Mouse (Mus musculus): Measurements from ENCODE around the gene Nudt9. TPM values are rescaled to one million over a fixed set of nuclear protein-coding genes. Genes with fewer than 3 reads are reported as not detected.

Nudt9 gene
- polyA plus RNA-seq, 1 experiment from 2014 or later = 59.3 TPM

GRCm38 (mm10) chr5:104047200-104048105, 1.3 kb downstream of the Nudt9 start:
- peak overlapping the region; percentile 65 for H3K4me2 ChIP-seq (ENCODE audit: low read length)
- peaks cover 17% of the 10 kb centered on the region for H3K36me3 ChIP-seq (ENCODE audit: control insufficient read depth, insufficient read depth, low read length)
- H3K4me1 ChIP-seq (ENCODE audit: control insufficient read depth, insufficient read depth, low read length) = peaks cover 14% of the 10 kb centered on the region
- H3K27me3 ChIP-seq (ENCODE audit: control insufficient read depth, insufficient read depth, low read depth, low read length) = no peaks in the 10 kb centered on the region
- peak overlapping the region; percentile 81 for H3K27ac ChIP-seq (ENCODE audit: low read length)
- peak overlapping the region; percentile 82 for H3K4me3 ChIP-seq (ENCODE audit: low read depth, low read length)
- 13% methylated on average over 19 of the region's 19 CpGs for WGBS
- H3K9ac ChIP-seq (ENCODE audit: low read depth, low read length) = peak overlapping the region; percentile 89
- H3K9me3 ChIP-seq (replicated peaks; ENCODE audit: control insufficient read depth, low read length, poor library complexity, severe bottlenecking) = no peaks in the 10 kb centered on the region; the same call in 1 of the 2 replicates
- ATAC-seq = peak; percentile 33; the same call in 1 of the 2 replicates

DNA sequence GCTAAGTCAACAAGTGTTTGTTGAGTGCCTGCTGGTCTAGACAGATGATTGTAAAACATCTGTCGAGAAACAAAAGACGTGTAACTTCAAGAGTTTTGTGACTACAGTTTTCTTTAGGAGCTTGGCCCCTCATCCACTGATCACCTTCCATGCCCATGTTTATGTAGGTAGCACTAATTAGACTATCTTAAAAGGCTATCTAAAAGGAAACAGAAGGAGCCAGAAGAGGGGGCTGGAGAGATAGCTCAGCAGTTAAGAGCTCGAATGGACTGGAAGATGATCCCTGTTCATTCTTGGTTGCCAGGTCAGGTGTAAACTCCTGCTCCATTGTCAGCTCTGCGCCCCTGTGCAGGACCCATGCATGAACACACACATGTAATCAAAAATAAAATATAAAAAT, 2.0 kb downstream of the Nudt9 start:
- peak overlapping the region; percentile 65 for H3K4me2 ChIP-seq (ENCODE audit: low read length)
- no peaks in the 10 kb centered on the region for H3K27me3 ChIP-seq (ENCODE audit: control insufficient read depth, insufficient read depth, low read depth, low read length)
- H3K27ac ChIP-seq (ENCODE audit: low read length) = no peak overlapping the region
- ATAC-seq = no peak
- peaks cover 17% of the 10 kb centered on the region for H3K36me3 ChIP-seq (ENCODE audit: control insufficient read depth, insufficient read depth, low read length)
- H3K4me1 ChIP-seq (ENCODE audit: control insufficient read depth, insufficient read depth, low read length) = peaks cover 14% of the 10 kb centered on the region
- H3K9ac ChIP-seq (ENCODE audit: low read depth, low read length) = 0 out of 2 replicates have a peak overlapping the region, but pooled peaks have one; percentile 89
- no peaks in the 10 kb centered on the region; the same call in 1 of the 2 replicates for H3K9me3 ChIP-seq (replicated peaks; ENCODE audit: control insufficient read depth, low read length, poor library complexity, severe bottlenecking)
- peak overlapping the region; percentile 82 for H3K4me3 ChIP-seq (ENCODE audit: low read depth, low read length)
- 58% methylated on average over 4 of the region's 4 CpGs for WGBS

DNA sequence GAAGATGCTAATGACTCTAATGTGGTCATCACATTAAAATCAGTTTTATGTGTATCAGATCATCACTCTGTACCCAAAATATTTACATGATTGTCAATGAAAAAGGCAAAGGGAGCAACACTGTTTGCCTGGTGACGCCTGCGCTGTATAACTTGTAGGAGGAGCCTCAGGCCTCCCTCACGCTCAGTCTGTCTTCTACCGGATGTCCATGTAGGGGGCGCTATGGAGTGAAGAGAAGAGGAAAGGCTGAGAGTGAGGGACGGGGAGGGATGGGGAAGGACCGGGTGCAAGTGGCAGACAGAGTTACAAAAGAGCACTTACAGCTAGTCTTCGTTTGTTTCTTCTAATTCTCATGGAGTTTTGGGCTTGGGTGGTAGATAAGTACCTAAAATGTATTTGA, 6.8 kb downstream of the Nudt9 start:
- peaks cover 4% of the 10 kb centered on the region; the same call in 1 of the 2 replicates for H3K4me1 ChIP-seq (ENCODE audit: control insufficient read depth, insufficient read depth, low read length)
- H3K9me3 ChIP-seq (replicated peaks; ENCODE audit: control insufficient read depth, low read length, poor library complexity, severe bottlenecking) = no peaks in the 10 kb centered on the region; the same call in 1 of the 2 replicates
- WGBS = 56% methylated on average over 8 of the region's 8 CpGs
- H3K4me3 ChIP-seq (ENCODE audit: low read depth, low read length) = no peak overlapping the region
- peaks cover 17% of the 10 kb centered on the region for H3K36me3 ChIP-seq (ENCODE audit: control insufficient read depth, insufficient read depth, low read length)
- ATAC-seq = no peak
- H3K4me2 ChIP-seq (ENCODE audit: low read length) = no peak overlapping the region
- H3K9ac ChIP-seq (ENCODE audit: low read depth, low read length) = no peak overlapping the region
- no peak overlapping the region for H3K27ac ChIP-seq (ENCODE audit: low read length)
- H3K27me3 ChIP-seq (ENCODE audit: control insufficient read depth, insufficient read depth, low read depth, low read length) = no peaks in the 10 kb centered on the region

- no peaks in the 10 kb centered on the region for H3K27me3 ChIP-seq (ENCODE audit: control insufficient read depth, insufficient read depth, low read depth, low read length)
- WGBS = 92% methylated on average over 4 of the region's 4 CpGs
- no peak for ATAC-seq
Observed at GRCm38 (mm10) chr5:104054938-104055337, 8.8 kb downstream of the Nudt9 start.

GRCm38 (mm10) chr5:104055816-104056215, 9.7 kb downstream of the Nudt9 start:
- Histone ChIP-seq H3K36me3 (ENCODE audit: control insufficient read depth, insufficient read depth, low read length) (peaks cover 15% of the 10 kb centered on the region), H3K27ac (ENCODE audit: low read length) (no peak overlapping the region), H3K4me3 (ENCODE audit: low read depth, low read length) (no peak overlapping the region), H3K9ac (ENCODE audit: low read depth, low read length) (no peak overlapping the region), H3K4me1 (ENCODE audit: control insufficient read depth, insufficient read depth, low read length) (no peaks in the 10 kb centered on the region), H3K27me3 (ENCODE audit: control insufficient read depth, insufficient read depth, low read depth, low read length) (no peaks in the 10 kb centered on the region), H3K4me2 (ENCODE audit: low read length) (no peak overlapping the region), H3K9me3 (replicated peaks; ENCODE audit: control insufficient read depth, low read length, poor library complexity, severe bottlenecking) (no peaks in the 10 kb centered on the region; the same call in 1 of the 2 replicates)
- 99% methylated on average over 4 of the region's 4 CpGs for WGBS
- no peak for ATAC-seq

More at GRCm38 (mm10) chr5:104054938-104055337, 8.8 kb downstream of the Nudt9 start:
- no peaks in the 10 kb centered on the region for H3K4me1 ChIP-seq (ENCODE audit: control insufficient read depth, insufficient read depth, low read length)
- H3K36me3 ChIP-seq (ENCODE audit: control insufficient read depth, insufficient read depth, low read length) = peaks cover 17% of the 10 kb centered on the region
- no peak overlapping the region for H3K9ac ChIP-seq (ENCODE audit: low read depth, low read length)
- no peak overlapping the region for H3K4me3 ChIP-seq (ENCODE audit: low read depth, low read length)
- H3K9me3 ChIP-seq (replicated peaks; ENCODE audit: control insufficient read depth, low read length, poor library complexity, severe bottlenecking) = no peaks in the 10 kb centered on the region; the same call in 1 of the 2 replicates
- no peak overlapping the region for H3K27ac ChIP-seq (ENCODE audit: low read length)
- H3K4me2 ChIP-seq (ENCODE audit: low read length) = no peak overlapping the region

GRCm38 (mm10) chr5:104056295-104056694, 10.2 kb downstream of the Nudt9 start:
- Histone ChIP-seq H3K4me1 (ENCODE audit: control insufficient read depth, insufficient read depth, low read length) (no peaks in the 10 kb centered on the region), H3K27me3 (ENCODE audit: control insufficient read depth, insufficient read depth, low read depth, low read length) (no peaks in the 10 kb centered on the region), H3K27ac (ENCODE audit: low read length) (no peak overlapping the region), H3K9ac (ENCODE audit: low read depth, low read length) (no peak overlapping the region), H3K36me3 (ENCODE audit: control insufficient read depth, insufficient read depth, low read length) (peaks cover 11% of the 10 kb centered on the region), H3K4me3 (ENCODE audit: low read depth, low read length) (no peak overlapping the region), H3K9me3 (replicated peaks; ENCODE audit: control insufficient read depth, low read length, poor library complexity, severe bottlenecking) (no peaks in the 10 kb centered on the region; the same call in 1 of the 2 replicates), H3K4me2 (ENCODE audit: low read length) (no peak overlapping the region)
- ATAC-seq = no peak
- WGBS = 89% methylated on average over 7 of the region's 7 CpGs

- Histone ChIP-seq H3K27me3 (ENCODE audit: control insufficient read depth, insufficient read depth, low read depth, low read length) (no peaks in the 10 kb centered on the region), H3K27ac (ENCODE audit: low read length) (no peak overlapping the region), H3K36me3 (ENCODE audit: control insufficient read depth, insufficient read depth, low read length) (no peaks in the 10 kb centered on the region; the same call in 1 of the 2 replicates), H3K9ac (ENCODE audit: low read depth, low read length) (no peak overlapping the region), H3K4me1 (ENCODE audit: control insufficient read depth, insufficient read depth, low read length) (no peaks in the 10 kb centered on the region), H3K9me3 (replicated peaks; ENCODE audit: control insufficient read depth, low read length, poor library complexity, severe bottlenecking) (no peaks in the 10 kb centered on the region), H3K4me2 (ENCODE audit: low read length) (no peak overlapping the region), H3K4me3 (ENCODE audit: low read depth, low read length) (no peak overlapping the region)
- no peak for ATAC-seq
- WGBS = 60% methylated on average over 15 of the region's 15 CpGs
Observed at GRCm38 (mm10) chr5:104058021-104058420, 11.9 kb downstream of the Nudt9 start.

DNA sequence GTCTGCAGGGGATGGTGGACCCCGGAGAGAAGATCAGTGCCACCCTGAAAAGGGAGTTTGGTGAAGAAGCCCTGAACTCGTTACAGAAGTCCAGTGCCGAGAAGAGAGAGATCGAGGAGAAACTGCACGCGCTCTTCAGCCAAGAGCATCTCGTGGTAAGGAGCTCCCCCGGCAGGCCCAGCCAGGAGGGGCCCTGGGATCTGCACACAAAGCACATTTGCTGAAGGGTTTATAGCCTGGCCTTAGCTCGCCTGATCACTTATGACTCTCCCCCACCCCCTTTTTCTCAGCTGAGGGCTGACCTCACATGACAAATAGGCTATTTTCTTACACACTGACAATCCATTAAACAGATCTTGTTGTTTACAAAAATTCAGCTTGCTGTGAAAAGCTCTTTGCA, 13.5 kb downstream of the Nudt9 start:
- Histone ChIP-seq H3K27ac (ENCODE audit: low read length) (no peak overlapping the region), H3K4me1 (ENCODE audit: control insufficient read depth, insufficient read depth, low read length) (no peaks in the 10 kb centered on the region), H3K27me3 (ENCODE audit: control insufficient read depth, insufficient read depth, low read depth, low read length) (no peaks in the 10 kb centered on the region), H3K36me3 (ENCODE audit: control insufficient read depth, insufficient read depth, low read length) (peaks cover 3% of the 10 kb centered on the region; the same call in 1 of the 2 replicates), H3K4me3 (ENCODE audit: low read depth, low read length) (no peak overlapping the region), H3K9me3 (replicated peaks; ENCODE audit: control insufficient read depth, low read length, poor library complexity, severe bottlenecking) (no peaks in the 10 kb centered on the region), H3K9ac (ENCODE audit: low read depth, low read length) (no peak overlapping the region), H3K4me2 (ENCODE audit: low read length) (no peak overlapping the region)
- no peak for ATAC-seq
- 88% methylated on average over 9 of the region's 9 CpGs for WGBS

- H3K4me3 ChIP-seq (ENCODE audit: low read depth, low read length) = no peak overlapping the region
- no peaks in the 10 kb centered on the region for H3K27me3 ChIP-seq (ENCODE audit: control insufficient read depth, insufficient read depth, low read depth, low read length)
- H3K4me1 ChIP-seq (ENCODE audit: control insufficient read depth, insufficient read depth, low read length) = no peaks in the 10 kb centered on the region
- no peak overlapping the region for H3K27ac ChIP-seq (ENCODE audit: low read length)
- ATAC-seq = no peak
- no peak overlapping the region for H3K4me2 ChIP-seq (ENCODE audit: low read length)
- H3K9ac ChIP-seq (ENCODE audit: low read depth, low read length) = no peak overlapping the region
- 83% methylated on average over 5 of the region's 5 CpGs for WGBS
- H3K36me3 ChIP-seq (ENCODE audit: control insufficient read depth, insufficient read depth, low read length) = peaks cover 8% of the 10 kb centered on the region; the same call in 1 of the 2 replicates
- no peaks in the 10 kb centered on the region for H3K9me3 ChIP-seq (replicated peaks; ENCODE audit: control insufficient read depth, low read length, poor library complexity, severe bottlenecking)
Observed at GRCm38 (mm10) chr5:104060429-104060828, 14.3 kb downstream of the Nudt9 start.

All from midbrain, embryonic 16.5 days (tissue).